Mouse (Mus musculus) layer of hippocampus, adult 18-20 months (tissue): ENCODE results near the gene Tmed2. TPM values are rescaled to one million over a fixed set of nuclear protein-coding genes. Genes with fewer than 3 reads are reported as not detected.
A peak's percentile ranks its signal among the peaks of the same experiment; 100 is the strongest.
"Not testable (repeated sequence)": the region's sequence is repeated elsewhere in the genome, so short reads cannot be mapped to it uniquely, and the experiment has no call there.

Experiments
- DNase-seq, 2 experiments: peaks; one replicate each; pipeline ENCODE4 v3.0.0; 2022; ENCODE audit warnings: low spot score in 2 of 2
- total RNA-seq, 2 experiments: library from RNA; stranded (reverse); gene quantifications; 2 replicates each; pipeline ENCODE4 v1.2.3; 2021

The Tmed2 gene
- total RNA-seq, 2 experiments from 2014 or later: 96.7 to 100 TPM

- DNase-seq: no peak
Measured at GRCm38 (mm10) chr5:124524943-124525342, 15.6 kb upstream of the Tmed2 start.

GRCm38 (mm10) chr5:124528351-124528750, 12.1 kb upstream of the Tmed2 start:
- DNase-seq: no peak

DNA sequence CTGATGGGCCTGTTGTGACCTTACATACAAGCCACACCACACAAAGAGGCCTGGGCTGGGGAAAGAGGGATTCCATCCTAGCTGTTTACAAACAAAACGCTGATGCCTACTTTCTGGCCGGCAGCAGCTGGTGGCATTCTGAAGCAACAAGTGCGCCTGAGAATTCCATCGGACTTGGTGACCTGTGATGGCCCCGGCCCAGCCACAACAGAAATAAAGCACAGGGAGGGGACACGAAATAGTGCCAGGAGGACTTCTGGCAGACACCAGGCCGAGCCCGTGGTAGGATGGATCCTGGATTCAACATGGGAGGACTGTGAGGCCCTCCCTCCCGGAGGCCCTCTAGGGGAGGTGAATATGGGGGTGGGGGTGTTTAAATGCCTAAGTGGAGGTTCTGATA, 11.7 kb upstream of the Tmed2 start:
- no peak for DNase-seq

- no peak for DNase-seq
Measured at GRCm38 (mm10) chr5:124529191-124529651, 11.3 kb upstream of the Tmed2 start.

DNA sequence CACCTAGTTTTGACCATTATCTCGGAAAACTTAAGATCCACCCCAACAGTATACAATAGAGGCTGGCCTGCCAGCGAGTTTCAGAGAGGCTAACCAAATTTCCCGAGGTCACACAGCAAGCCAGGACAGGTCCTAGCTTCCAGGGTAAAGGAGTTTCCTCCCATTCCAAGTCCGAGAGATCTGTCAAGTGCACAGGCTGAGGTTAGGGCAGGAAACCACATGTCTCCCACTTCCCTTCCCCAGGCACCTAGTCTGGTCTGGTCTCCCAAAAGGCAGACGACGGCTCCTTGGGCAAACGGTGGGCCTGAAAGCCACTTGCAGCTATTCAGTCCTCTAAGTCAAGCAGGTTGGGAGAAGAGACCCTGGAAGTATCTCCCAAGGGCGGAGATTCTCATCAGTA, 10.8 kb upstream of the Tmed2 start:
- no peak for DNase-seq

- peak; percentile 81 to 83 for DNase-seq
Measured at GRCm38 (mm10) chr5:124530655-124531582, 9.6 kb upstream of the Tmed2 start, which contains the start of gene Rilpl1. TSS of gene Rilpl1 (minus strand) at chr5:124531391.

DNA sequence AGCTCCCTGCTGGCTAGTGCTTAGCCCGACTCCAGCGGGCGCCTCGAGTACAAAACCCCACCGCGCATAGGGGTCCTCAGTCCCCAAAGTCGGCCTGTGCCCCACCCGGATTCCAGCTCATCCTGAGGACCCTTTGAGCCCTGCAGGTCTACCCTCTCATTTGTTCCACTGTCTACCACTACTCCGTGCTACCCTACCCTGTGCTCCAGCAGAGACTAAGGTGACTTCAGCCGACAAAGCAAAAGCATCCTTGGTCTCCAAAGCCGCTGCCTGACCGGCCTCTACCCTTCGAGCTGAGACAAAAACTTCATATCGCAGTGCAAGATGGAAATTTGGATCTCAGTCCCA, 8.9 kb upstream of the Tmed2 start:
- DNase-seq: no peak

DNA sequence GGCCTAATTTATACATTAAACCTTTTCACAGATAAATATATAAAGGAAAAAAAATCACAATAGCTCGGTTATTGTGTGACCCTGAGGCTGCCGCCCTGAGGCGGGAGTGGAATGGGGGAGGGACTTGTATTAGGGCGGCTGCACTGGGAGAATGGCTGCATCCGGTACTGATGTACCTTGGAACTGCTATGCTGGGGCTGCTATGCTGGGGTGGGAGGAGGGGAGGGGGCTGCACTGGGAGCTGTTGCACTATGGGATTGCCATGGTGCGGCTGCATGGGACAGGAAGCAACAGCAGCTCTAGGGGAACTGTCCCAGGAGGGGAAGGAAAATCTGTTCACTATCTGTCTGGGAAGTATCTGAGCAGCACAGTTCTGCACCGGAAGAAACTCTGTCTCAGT, 8.0 kb upstream of the Tmed2 start:
- no peak for DNase-seq

- no peak for DNase-seq
Measured at GRCm38 (mm10) chr5:124535016-124535415, 5.5 kb upstream of the Tmed2 start.

DNA sequence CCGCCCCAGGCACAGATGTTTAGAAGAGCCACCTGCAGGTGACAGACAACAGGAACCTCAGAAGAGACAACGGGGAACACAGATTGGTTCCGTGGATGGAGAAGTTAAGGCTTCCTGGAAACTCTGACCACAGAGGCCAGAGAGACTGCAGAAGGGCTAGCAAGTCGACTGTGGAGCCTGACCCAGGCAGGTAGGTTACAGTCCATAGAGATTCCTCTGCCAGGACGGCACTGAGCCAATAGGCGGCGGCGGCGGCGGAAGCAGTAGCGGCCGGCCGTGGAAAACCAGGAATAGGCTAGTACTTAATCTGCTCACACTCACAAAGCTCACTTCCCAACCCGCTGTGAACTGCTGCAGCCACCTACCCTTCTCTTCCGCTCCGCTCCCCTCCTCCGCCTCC, 3.7 kb upstream of the Tmed2 start:
- peak in 1 of 2 experiments; percentile 36 for DNase-seq

DNA sequence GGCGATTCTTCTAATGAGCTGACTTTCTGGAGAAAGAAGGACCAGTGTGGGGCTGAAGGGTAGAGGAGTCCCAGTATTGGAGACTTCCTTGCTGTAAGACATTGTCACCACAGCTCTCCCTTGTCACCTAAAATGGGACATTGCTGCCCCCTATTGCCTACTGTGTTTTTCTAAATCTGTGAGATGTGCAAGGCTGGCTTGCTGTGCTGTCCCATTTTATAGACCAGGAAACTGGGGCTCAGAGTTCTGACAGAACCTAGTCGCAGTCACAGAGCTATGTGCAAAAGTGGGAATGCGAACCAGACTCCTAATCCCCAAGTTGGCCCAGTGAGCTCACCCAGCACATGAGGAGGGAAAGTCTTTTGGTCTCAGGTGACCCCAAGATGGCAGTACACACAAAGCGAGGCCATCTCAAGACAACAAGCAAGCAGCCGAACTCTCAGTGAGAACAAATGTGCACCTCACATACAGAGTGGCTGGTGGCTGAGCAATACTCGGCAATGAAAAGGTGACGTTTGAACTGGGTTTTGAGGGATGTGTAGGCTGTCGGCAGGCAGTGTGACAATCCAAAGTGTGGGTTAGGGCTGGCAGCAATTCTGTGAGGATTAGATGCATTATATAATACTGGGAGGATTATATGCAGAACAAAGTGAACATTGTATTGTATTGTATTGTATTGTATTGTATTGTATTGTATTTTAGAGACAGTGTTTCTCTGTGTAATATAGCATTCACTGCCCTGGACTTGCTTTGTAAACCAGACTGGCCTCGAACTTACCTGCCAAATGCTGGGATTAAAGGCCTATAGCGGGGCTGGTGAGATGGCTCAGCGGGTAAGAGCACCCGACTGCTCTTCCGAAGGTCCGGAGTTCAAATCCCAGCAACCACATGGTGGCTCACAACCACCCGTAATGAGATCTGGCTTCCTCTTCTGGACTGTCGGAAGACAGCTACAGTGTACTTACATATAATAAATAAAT, 1.4 kb upstream of the Tmed2 start:
- DNase-seq: peak; percentile 67 to 87

DNA sequence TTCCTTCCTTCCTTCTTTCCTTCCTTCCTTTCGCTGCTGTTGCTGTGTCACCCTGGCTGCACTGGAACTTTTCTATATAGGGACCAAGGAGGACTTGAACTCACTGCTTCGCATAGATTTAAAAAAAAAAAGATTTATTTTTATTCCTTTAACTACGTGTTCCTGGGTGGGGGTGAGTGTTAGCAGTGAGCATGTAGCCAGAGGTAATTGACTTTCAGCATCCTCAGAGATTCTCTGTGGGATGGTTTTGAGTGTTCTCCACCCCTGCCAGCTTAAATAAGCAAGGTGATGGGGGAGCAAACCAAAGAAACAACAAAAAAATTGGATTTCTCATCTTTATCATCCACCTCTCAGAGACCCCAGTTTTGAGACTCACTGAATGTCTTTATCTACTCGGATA, 590 bp upstream of the Tmed2 start:
- no peak for DNase-seq

DNA sequence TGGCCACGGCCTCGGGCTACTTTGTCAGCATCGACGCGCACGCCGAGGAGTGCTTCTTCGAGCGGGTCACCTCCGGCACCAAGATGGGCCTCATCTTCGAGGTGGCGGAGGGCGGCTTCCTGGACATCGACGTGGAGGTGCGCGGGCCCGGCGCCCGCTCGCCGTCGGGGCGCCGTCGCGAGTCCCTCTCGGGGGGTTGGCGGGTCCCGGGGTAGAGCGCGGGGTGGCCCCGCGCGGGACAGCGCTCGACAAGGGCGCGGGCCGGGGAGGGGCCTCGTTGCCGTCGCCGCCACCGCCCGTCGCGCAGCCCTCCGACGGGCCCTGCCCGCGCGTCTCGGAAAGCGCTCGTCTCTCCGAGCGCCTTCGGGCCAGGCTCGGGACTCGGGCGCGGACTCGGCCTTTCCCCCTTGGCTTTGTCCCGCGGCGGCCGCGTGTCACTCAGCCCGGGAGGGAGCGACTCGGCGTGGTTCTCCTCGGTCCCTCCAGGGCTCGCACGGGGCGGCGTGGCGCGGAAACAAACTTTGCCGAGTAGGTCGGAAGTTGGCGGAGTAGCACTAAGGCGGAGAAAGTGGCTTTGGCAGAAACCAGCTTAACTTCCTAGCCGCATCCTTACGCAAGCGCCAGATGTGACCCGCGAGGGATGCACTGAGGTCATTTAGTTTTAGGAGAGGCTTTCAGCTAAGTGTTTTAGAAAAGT, 558 bp downstream of the Tmed2 start:
- peak in 1 of 2 experiments; percentile 46 for DNase-seq

- no peak for DNase-seq
Measured at GRCm38 (mm10) chr5:124541602-124541973, 1.1 kb downstream of the Tmed2 start.

DNA sequence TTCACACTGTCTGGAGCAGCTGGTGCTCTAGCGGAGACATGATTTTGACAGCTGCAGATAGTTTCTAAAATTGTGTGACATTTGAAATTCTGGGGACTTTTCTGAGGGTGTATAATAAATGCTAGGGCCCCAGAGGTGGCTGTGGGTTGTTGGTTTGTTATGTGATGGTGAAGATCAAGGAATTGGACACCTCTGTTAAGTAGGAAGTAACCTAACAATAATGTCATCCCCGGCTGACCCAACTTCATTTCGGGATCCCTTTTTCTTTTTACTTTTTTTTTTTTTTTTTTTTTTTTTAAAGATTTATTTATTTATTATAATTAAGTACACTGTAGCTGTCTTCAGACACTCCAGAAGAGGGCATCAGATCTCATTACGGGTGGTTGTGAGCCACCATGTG, 10.2 kb downstream of the Tmed2 start:
- not testable (repeated sequence) for DNase-seq

DNA sequence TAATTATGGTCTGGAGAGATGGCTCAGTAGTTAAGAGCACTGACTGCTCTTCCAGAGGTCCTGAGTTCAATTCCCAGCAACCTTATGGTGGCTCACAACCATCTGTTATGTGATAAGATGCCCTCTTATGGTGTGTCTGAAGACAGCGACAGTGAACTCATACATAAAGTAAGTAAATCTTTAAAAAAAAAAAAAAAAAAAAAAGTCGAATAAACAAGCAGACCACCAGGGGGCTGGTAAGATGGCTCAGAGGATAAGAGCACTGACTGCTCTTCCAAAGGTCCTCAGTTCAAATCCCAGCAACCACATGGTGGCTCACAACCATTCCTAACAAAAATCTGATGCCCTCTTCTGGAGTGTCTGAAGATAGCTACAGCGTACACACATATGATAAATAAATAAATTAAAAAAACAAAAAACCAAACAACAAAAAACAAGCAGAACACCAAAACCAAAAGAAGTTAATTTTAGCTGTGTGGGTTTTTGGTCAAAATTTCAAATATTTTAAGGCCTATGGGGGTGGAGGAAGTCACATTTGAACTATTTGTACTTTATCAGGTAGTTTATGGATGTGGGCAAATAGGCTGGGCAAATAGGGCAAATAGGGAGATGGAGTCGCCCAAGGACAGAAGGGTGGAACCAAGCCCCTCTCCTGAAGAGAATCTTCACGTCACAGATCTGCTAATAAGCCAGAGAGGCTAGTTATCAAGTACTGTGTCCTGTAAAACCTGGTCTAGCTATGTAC, 11.0 kb downstream of the Tmed2 start:
- not testable (repeated sequence) for DNase-seq

- DNase-seq: no peak
Measured at GRCm38 (mm10) chr5:124552094-124552472, 11.6 kb downstream of the Tmed2 start.

DNA sequence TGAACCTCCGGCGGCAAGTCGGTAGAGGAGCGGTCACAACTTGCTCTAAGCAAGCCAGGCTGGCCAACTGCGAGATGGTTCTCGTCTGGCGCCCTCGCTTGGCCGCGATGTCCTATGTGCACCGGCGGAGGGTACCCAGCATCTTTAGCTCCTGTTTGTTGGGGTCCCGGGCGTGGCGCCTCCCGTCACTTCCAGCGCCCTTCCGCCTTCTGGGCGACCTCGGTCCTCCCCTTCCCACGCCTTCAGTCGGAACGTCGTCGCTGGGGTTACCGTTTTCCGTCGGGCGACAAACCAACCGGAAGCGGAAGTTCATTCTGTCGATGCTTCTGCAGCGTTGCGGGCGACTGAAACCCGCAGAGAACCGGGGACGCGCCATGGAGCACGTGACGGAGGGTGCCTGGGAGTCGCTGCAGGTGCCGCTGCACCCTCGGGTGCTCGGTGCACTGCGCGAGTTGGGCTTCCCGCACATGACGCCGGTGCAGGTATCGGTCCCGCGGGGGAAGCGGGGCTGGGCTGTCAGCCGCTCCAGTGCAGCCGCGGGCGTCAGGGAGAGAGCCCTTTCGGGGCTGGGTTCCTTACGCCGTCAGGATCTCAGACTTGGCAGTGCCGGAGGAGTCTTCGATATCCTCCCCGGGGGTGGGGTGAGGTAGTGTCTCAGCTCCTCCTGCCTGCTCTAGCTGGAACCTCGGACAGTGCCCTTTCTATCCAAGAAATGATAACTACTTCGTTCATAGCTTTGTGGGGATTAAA, 12.2 kb downstream of the Tmed2 start, which contains the start of gene Ddx55:
Gene Ddx55, plus strand, starts transcription at position 307 of the 750 bp plus-strand sequence.
- peak; percentile 87 to 91 for DNase-seq

GRCm38 (mm10) chr5:124553607-124554006, 13.1 kb downstream of the Tmed2 start:
- no peak for DNase-seq

DNA sequence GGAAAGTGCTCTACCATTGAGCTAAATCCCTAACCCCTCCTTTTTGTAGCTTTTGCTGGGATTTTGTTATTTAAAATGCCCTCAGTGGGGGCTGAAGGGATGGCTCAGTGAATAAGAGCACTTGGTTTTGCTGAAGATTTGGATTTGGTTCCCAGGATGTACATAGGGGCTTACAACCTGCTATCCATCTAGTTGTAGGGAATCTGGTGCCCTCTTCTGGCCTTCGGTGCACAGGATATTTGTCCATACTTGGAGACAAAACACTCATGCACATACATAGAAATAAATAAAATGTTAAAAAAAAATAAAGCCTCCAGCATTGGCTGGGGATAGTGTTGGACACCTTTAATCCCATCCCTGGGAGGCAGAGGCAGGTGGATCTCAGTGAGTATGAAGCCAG, 14.7 kb downstream of the Tmed2 start:
- DNase-seq: no peak
